Mouse (Mus musculus) layer of hippocampus, adult 8-10 months (tissue): ENCODE measurements around the gene Crhr1. TPM values are rescaled to one million over a fixed set of nuclear protein-coding genes. Genes with fewer than 3 reads are reported as not detected.
A peak's percentile ranks its signal among the peaks of the same experiment; 100 is the strongest.

Experiments
- DNase-seq, 2 experiments: peaks; one replicate each; pipeline ENCODE4 v3.0.0; 2022; ENCODE audit warnings: low spot score in 2 of 2
- total RNA-seq, 4 experiments: library from RNA; stranded (reverse); gene quantifications; 2 replicates each; pipeline ENCODE4 v1.2.4; 2022

Gene Crhr1
- total RNA-seq, 4 experiments from 2014 or later: 7.1 to 10.0 (median 8.5) TPM

GRCm38 (mm10) chr11:104133442-104133983, 858 bp downstream of the Crhr1 start:
- DNase-seq: no peak

DNA sequence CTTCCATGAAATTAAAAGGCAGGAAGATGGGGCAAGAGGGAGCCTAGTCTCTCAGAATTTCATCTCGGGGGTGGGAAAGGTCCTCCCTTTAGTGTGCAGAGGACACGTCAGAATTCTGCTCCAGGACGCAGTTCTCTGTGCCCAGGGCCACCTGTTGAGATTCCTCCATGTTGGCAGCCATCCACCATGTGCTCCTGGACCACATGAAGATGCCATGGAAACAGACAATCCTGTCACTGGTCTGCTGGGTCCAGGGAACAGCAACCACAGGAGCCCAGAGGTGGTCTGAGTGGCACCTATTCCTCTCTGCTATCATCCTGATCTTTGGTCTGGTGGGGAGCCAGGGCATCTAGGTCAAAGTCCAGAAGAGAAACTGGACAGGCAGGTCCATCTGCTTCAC, 6.3 kb downstream of the Crhr1 start:
- DNase-seq: no peak

DNA sequence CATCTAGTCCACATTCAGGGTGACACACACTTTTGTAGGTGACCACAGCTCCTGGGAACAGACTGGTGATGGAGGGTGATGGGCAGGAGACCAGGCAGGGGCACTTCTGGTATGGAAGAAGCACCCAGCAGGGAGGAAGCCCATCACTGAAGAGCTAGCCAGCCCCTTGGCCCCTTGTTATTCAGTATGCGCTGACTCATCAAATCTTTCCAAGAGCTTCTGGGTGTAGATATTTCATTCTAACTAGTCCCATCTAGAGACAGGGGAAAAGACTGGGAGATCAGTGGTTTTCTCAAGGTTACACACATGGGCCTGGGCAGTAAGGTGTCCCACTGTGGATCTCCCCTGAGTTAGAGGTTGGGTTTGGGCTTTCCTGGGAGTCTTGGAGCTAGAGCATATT, 12.3 kb downstream of the Crhr1 start:
- no peak for DNase-seq

GRCm38 (mm10) chr11:104148787-104149186, 16.1 kb downstream of the Crhr1 start:
- no peak for DNase-seq

DNA sequence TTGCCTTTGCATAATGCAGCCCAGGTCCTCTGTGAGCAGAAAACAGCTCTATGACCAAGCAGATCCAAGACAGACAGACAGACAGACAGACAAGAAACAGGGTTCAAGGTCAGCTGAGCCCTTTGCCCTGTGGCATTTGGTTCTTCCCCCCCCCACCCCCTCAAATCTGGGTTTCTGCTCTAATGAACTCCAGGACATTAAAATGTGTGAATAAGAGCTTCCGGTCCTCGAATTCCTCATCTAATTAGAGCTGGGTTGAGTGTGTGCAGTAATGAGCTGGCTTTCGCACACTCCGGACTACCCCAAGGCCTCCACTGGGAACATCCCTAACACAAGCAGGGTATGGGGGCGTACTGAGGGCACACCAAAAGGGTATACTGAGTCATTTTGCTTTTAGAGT, 18.3 kb downstream of the Crhr1 start:
- DNase-seq: no peak

DNA sequence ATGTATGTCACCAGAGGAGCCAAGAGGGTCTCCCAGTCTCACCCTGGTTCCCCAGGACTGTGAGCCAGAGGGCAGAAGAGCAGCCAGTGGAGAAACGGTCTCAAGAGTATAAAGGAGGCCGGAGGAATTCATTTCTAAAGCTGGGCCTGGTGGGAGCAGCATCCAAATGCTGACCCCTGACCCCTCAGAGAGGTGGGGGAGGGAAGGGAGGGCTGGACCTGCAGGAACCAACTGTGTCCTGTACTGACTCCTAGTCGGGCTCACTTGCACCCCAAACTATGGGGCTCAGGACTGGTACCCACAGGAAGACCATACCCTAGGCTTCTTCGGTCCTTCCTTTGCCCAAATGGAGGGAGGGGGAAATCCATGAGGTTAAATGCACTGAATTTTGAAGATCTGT, 21.7 kb downstream of the Crhr1 start:
- no peak for DNase-seq

- DNase-seq: no peak
Measured at GRCm38 (mm10) chr11:104154820-104155635, 22.4 kb downstream of the Crhr1 start.

DNA sequence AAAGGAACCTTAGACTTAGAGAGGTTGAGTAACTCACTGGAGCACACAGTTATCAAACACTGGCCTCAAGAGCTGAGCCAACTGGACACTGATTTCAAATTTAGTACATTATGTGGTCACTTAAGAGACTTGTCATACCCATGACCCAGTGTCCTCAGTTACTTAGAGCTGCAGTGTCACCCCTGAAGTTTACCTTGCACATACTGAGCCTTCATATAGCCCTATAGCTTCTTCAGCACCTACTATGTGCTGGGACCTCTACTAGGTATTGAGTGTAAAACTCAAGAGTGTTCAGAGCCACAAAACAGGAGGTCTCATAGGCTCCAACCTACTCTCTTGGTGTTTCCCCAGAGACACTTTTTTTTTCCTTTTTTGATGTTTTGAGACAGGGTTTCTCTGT, 23.2 kb downstream of the Crhr1 start:
- DNase-seq: no peak

DNA sequence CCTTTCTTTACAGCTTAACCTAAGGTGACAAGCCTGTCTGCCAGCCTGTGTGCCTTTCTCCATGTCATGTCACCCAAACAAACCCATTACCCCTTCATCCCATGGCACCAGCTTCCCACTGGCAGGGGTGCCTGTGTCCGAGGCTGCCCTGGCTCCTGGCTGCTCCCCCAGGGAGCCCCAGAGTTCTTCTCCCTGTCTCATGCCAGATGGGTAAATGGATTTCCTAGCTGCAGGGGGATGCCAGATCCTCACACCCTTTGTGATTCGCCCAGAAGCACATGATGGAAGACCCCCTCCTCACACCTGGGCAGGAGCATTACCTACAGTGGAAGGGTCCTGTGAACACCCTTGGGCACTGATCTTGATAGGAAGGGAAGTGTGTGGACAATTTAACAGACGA, 23.7 kb downstream of the Crhr1 start:
- no peak for DNase-seq

DNA sequence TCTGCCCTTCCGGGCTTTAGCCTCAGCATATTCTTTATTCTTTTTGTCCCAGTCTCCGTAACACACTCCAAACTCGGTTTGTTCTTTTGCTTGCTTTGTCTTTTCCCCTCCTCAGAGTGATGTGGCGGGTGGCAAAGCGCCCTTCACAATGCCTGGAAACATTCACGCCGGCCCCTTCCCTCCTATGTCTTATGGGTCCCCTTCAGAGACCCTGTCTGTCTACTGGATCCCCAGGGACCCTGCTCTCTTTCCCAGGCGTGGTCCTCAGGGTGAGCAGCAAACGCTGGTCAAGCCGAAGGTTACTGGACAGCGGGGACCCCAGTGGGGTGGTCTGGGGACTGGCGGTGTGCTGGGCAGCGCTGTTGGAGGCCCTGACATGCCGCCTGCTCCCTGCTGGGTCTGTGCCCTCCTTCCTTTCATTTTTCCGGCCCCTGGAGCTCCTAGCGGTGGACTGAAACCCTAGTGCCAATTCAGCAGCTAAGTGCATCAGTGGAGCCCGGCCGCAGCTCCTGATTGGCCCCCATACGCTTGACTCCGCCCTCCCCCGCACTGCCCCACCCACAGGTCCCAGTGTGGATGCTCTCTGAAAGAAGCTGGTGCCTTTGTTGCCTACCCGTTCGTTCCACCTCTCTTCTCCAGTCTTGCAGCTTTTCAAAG, 25.1 kb downstream of the Crhr1 start:
- peak; percentile 77 to 78 for DNase-seq

DNA sequence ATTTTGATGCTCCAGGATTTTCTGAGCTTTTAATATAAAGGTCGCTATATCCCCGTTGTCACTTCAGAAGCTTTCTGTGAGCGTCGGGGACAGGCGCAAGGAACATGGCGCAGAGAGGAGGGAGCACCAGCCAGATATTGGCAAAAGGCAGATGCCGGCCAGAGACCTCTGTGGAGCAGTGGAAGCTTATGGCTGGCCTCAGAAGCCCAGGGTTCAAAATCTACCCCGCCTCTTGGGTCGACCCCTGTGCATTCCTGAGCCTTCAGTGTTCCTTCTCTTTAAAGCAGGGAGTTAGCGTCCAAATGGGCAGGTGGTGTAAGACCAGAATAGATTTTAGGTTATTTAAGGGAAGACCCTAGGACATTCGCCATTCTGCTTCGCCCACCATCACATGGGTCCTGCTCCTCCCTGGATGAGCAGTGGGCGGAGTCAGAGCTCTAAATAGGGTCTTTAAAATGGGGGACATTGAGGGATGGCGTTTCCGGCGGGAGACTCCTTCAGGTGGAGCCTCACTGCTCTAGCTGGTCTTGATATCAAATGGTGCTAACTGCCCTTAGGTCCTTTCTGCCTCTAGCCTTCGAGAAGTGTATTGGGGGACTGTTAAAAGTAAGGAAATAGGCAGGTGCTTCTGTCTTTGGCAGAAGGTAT, 25.7 kb downstream of the Crhr1 start:
- no peak for DNase-seq

DNA sequence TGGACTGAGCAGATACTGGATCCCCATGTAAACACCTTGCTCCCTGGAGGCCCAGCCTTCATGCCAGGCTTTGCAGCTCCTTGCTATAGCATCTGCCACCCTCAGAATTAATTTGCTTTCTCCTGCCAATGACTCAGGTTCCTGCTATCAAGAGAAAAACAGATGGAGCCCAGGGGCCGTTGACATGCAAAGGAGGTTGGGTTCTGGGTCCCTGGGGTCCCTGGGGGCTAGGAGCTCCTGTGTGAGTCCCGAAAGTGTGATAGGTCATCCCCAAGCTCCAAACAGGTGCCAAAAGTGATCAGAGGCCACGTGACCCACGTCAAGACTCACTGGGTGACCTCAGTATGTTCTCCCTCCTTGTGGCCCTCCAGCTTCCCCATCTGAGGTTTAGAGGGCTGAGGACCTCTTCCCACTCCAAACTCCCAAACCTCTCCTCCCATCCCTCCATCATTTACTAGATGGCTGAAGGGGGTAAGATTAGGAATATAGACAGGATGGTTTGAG, 27.2 kb downstream of the Crhr1 start:
- DNase-seq: no peak

DNA sequence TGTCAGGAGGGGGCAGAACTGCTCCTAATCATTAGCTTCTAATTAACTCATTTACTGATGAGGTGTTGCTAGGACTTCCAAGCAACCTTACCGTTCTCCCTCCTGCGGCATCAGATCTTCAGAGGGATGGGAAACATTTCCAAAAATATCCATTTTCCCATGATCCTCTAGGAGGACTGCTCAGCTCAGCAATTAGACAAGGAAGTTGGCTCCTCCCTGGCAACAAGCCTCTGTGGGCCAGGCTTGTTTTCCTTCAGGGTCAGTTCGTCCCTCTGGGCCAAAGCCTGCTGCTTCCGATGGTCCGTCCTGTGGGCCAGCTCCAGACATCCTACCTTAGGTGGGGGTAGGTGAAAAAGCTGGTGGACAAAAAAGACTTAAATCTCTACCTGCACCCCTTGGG, 28.5 kb downstream of the Crhr1 start:
- no peak for DNase-seq

DNA sequence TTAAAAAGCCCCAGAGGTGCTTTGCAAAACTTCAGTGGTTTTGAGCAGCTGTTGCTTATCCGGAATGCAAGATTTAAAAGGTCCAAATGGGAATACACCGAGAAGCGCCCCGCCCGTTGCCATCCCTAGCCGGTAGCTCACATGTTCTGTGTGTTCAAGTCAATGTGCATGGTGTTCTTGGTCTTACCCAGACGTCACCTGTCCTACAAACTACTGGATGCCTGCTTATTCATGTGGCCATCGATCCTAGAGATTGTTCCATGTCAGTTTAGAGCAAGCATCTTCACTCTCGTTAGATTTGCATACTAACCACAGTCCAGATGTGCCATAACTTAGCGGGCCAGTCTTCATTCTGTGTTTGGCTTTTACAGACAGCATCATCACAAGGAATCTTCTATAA, 31.6 kb downstream of the Crhr1 start:
- no peak for DNase-seq

DNA sequence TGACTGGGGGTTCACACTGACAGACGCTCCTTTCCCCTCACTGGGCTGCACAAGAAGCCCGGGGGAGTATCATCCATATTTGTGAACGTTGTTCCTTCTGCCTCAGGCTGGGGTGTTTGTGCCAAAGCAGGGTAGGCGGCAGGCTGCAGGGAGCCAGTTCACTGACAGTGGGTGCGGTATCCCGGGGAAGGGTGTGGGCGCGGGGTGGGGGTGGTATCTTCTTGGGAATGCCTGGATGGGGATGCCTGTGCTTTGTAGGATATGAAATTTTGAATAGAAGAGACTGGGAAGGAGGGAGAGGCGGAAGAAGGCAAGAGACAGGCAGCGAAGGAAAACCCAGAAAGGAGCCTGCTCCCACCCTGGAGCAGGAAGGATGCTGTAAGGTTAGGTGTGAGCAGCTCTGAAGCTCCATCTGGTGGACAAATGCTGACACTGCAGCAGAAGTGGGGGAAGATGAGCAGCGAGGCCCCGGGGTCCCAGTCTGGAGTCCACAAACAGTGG, 38.7 kb downstream of the Crhr1 start:
- DNase-seq: peak; percentile 62 to 81

GRCm38 (mm10) chr11:104178893-104179292, 46.2 kb downstream of the Crhr1 start:
- DNase-seq: no peak

DNA sequence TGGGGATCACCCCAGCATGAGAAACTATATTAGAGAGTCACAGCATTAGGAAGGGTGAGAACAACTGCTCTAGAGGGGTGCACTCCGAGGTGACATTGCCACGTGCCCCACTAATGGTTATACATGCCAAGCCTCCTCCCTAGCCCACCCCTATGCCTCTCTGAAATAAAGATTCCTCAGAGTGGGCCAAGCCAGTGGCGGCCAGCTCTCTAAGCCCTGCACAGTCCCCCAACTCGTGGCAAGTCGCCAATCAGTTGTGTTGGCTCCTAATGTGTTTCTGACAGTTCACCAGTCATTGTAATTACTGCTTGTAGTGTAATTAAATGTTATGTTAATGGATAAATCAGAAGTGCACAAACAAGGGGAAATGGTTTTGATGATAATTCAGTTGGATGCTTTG, 47.1 kb downstream of the Crhr1 start:
- DNase-seq: no peak

DNA sequence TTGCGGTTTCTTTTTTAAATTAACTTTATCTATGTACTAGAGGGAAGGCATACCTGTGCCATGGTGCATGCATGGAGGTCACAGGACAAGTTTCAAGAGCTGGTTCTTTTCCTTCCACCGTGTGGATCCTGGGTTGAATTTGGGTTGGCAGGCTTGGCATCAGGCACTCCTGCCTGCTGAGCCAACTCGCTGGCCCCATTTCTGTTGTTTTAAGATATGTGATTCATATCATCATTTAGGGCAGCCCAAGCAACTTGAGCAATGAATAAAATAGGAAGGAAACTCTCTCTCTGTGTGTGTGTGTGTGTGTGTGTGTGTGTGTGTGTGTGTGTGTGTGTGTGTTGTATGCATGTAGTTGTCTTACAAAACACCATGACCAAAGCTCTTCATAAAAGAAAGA, 49.5 kb downstream of the Crhr1 start:
- no peak for DNase-seq

DNA sequence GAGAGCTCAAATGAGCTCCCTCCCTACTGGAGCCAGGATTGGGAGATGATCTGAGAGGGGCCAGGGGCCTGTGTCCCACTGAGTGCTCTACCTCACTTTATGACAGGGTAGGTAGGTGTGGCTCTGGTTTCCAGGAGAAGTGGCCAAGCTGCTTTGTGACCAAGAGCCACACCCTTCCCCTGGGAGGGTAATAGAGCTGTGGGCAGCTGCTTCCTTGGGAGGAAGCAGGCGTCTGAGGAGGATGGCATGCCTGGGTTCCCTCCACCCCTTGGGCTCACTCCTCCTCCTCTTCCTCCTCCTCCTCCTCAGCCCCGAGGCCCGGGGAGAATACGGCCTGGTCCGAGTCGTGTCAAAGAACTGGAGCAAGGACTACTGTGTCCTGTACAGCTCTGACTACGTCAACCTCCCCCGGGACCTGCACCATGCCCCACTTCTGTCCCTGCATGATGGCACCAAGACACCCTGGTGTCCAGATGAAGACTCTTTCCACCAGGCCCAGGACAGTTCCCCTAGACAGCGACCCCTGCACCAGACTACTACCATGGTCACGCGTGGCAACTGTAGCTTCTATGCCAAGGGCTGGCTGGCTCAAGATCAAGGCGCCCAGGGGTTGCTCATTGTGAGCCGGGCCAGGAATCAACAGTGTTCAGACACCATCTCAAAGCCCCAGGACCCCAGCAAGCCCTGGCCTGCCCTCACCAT, 53.6 kb downstream of the Crhr1 start, which contains the start of gene Sppl2c:
Sppl2c (plus strand) TSS at position 193 of the 702 bp plus-strand sequence.
- DNase-seq: no peak

- no peak for DNase-seq
Measured at GRCm38 (mm10) chr11:104186837-104187150, 54.1 kb downstream of the Crhr1 start.

GRCm38 (mm10) chr11:104187766-104188165, 55.1 kb downstream of the Crhr1 start:
- DNase-seq: no peak
